Mouse (Mus musculus): ENCODE measurements at regions not wholly inside any gene's neighbourhood (a gene's known extent, or its start where the extent isn't known, plus 50 kb on each side); places are given as distances from the start of the nearest gene placed in this dataset.
A peak's percentile ranks its signal among the peaks of the same experiment; 100 is the strongest.

- no peak for DNase-seq
These were observed 380.7 kb upstream of the Chrm3 start for GRCm38 (mm10) chr13:10741391-10741790.

GRCm38 (mm10) chr13:10725745-10726171 is 365.1 kb upstream of the Chrm3 start:
- no peak for DNase-seq

GRCm38 (mm10) chr13:10725335-10725734 is 364.7 kb upstream of the Chrm3 start:
- DNase-seq: no peak

- DNase-seq: no peak
These were observed 360.0 kb upstream of the Chrm3 start for GRCm38 (mm10) chr13:10720639-10721038.

GRCm38 (mm10) chr13:10711451-10711850 is 350.8 kb upstream of the Chrm3 start:
- DNase-seq: no peak

GRCm38 (mm10) chr13:10710909-10711308 is 350.3 kb upstream of the Chrm3 start:
- DNase-seq: no peak

GRCm38 (mm10) chr13:10697146-10697545 is 336.5 kb upstream of the Chrm3 start:
- no peak for DNase-seq

GRCm38 (mm10) chr13:10696181-10696977 is 335.7 kb upstream of the Chrm3 start:
- peak; percentile 92 for DNase-seq

GRCm38 (mm10) chr13:10691307-10691706 is 330.7 kb upstream of the Chrm3 start:
- no peak for DNase-seq

- DNase-seq: no peak
These were observed 326.7 kb upstream of the Chrm3 start for GRCm38 (mm10) chr13:10687379-10687778.

- DNase-seq: peak; percentile 9
These were observed 293.4 kb upstream of the Chrm3 start for GRCm38 (mm10) chr13:10654086-10654422.

- peak; percentile 8 for DNase-seq
These were observed 292.9 kb upstream of the Chrm3 start for GRCm38 (mm10) chr13:10653376-10654085.

GRCm38 (mm10) chr13:10636859-10637258 is 276.2 kb upstream of the Chrm3 start:
- DNase-seq: peak; percentile 6

- no peak for DNase-seq
These were observed 269.8 kb upstream of the Chrm3 start for GRCm38 (mm10) chr13:10630467-10630866.

GRCm38 (mm10) chr13:10619661-10620060 is 259.0 kb upstream of the Chrm3 start:
- no peak for DNase-seq

- no peak for DNase-seq
These were observed 257.8 kb upstream of the Chrm3 start for GRCm38 (mm10) chr13:10618421-10618954.

- DNase-seq: no peak
These were observed 214.3 kb upstream of the Chrm3 start for GRCm38 (mm10) chr13:10574951-10575350.

GRCm38 (mm10) chr13:10566825-10567224 is 206.2 kb upstream of the Chrm3 start:
- no peak for DNase-seq

GRCm38 (mm10) chr13:10557559-10557958 is 196.9 kb upstream of the Chrm3 start:
- no peak for DNase-seq

- DNase-seq: no peak
These were observed 193.9 kb upstream of the Chrm3 start for GRCm38 (mm10) chr13:10554595-10554994.

- DNase-seq: no peak
These were observed 182.1 kb upstream of the Chrm3 start for GRCm38 (mm10) chr13:10542723-10543122.

GRCm38 (mm10) chr13:10540197-10540940 is 179.7 kb upstream of the Chrm3 start:
- no peak for DNase-seq

- peak; percentile 7 for DNase-seq
These were observed 178.3 kb upstream of the Chrm3 start for GRCm38 (mm10) chr13:10538927-10539326.

All from kidney, postnatal 10 days (tissue).